Mouse (Mus musculus) heart, postnatal 0 days (tissue): ENCODE measurements around the gene Oxtr.

Experiments
- CTCF ChIP-seq: IDR thresholded peaks from 2 replicates; pipeline ENCODE4 v1.5.1; 2016; ENCODE audit warnings: antibody characterized with exemption, control low read depth, low read depth
- EP300 ChIP-seq: IDR thresholded peaks from 2 replicates; pipeline ENCODE4 v1.6.1; 2016; ENCODE audit warnings: antibody characterized with exemption, low read depth

GRCm38 (mm10) chr6:112525434-112525833 is 35.7 kb upstream of the Oxtr start:
- no peak for TF ChIP-seq CTCF
- TF ChIP-seq EP300: no peak
